Mouse (Mus musculus): ENCODE data around the gene Zmpste24.

DNA sequence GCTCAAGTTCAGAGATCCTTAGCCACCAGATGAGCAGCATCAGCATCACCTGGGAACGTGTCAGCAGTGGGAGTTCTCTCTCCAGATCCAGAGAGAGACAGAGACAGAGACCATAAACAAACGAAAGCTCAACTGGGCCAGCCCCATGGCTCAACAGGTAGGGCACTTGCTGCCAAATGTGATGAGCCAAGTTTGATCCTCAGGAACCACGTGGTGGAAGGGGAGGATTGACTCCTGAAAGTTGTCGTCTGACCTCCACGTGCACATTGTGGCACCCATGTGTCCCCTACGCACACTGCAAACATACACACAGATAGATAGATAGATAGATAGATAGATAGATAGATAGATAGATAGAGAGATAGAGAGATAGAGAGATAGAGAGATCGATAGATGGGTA, 74.6 kb downstream of the Zmpste24 start:
- TF ChIP-seq CTCF (IDR thresholded peaks at IDR 0.05; ENCODE audit: low read depth, low read length), result no peak
- TF ChIP-seq POLR2A (IDR thresholded peaks at IDR 0.05; ENCODE audit: extremely low read depth, insufficient read depth, low read length), result no peak
